18 mouse cellular contexts compared by ENCODE assay signal in the genomic region with DNA sequence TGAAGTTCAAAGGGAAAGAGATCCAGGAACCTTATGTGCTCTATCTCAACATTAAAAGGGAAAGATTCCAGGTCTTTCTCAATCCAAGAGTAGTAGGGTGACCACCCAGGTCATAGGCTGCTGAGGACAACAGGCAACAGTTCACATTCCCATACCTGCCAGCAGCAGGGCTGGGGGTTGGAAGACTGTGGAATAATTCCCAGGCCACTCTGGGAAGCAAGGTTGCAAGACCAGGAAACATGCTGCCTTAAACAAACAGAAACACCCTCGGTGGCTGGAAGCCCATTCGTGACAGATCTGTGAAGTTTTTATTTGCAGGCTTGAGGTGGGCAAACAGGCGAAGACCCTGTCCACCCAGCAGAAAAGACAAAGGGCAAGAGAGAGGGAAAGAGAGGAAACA.
DNase-seq lines count a peak whose midpoint lies in the region; ATAC-seq and TF ChIP-seq lines count a peak whose summit lies in the region.
"Had no signal": no experiment of that assay in that cellular context is flagged by ENCODE, and none has a peak within 500 bp of the region (broad histone marks: within the 10 kb centered on the region; RNA-seq: fewer than 3 reads in every experiment).

No protein-coding gene starts in this region.

- no peak for ATAC-seq in kidney, embryonic 14.5 days (ENCODE audit: low FRiP score, low TSS enrichment)
- no peak for ATAC-seq in forebrain, embryonic 13.5 days
- ATAC-seq: forebrain, embryonic 16.5 days; hindbrain, embryonic 16.5 days; midbrain, embryonic 13.5 days had no signal

- H3K4me1 ChIP-seq in kidney, embryonic 14.5 days (ENCODE audit: control insufficient read depth, insufficient read depth, low read length) = peaks cover 3% of the 10 kb centered on the region; the same call in 1 of the 2 replicates
- H3K4me1 ChIP-seq in lung, adult 2 months (ENCODE audit: control insufficient read depth, insufficient read depth, low read length) = peaks cover 2% of the 10 kb centered on the region; the same call in 1 of the 2 replicates
- peaks cover 29% of the 10 kb centered on the region; the same call in 1 of the 2 replicates for H3K4me1 ChIP-seq in forebrain, embryonic 13.5 days
- H3K4me1 ChIP-seq: liver, embryonic 15.5 days had no signal

- no peak for TF ChIP-seq POLR2A in lung, adult 2 months (IDR thresholded peaks at IDR 0.05; ENCODE audit: borderline replicate concordance, extremely low read depth, low read depth, low read length)

- 28% methylated on average over 3 of the region's 3 CpGs for whole genome bisulfite sequencing in kidney, embryonic 14.5 days
- 20% methylated on average over 3 of the region's 3 CpGs for WGBS in lung, adult 2 months
- 84% methylated on average over 3 of the region's 3 CpGs for WGBS in forebrain, embryonic 13.5 days

- H3K4me2 ChIP-seq in kidney, embryonic 14.5 days (replicated peaks; ENCODE audit: low read depth, low read length) = no peak overlapping the region
- no peak overlapping the region for H3K4me2 ChIP-seq in forebrain, embryonic 13.5 days
- H3K4me2 ChIP-seq: liver, embryonic 15.5 days; midbrain, embryonic 13.5 days had no signal

- H3K27ac ChIP-seq in kidney, embryonic 14.5 days (ENCODE audit: low read depth, low read length) = no peak overlapping the region
- no peak overlapping the region for H3K27ac ChIP-seq in forebrain, embryonic 13.5 days
- H3K27ac ChIP-seq: embryonic facial prominence, embryonic 10.5 days; kidney, postnatal 0 days; liver, embryonic 15.5 days; midbrain, embryonic 13.5 days had no signal

- no peaks in the 10 kb centered on the region for H3K36me3 ChIP-seq in kidney, embryonic 14.5 days (ENCODE audit: control insufficient read depth, insufficient read depth, low read length)
- H3K36me3 ChIP-seq in forebrain, embryonic 13.5 days (ENCODE audit: poor library complexity, severe bottlenecking) = no peaks in the 10 kb centered on the region
- H3K36me3 ChIP-seq: embryonic facial prominence, embryonic 10.5 days; liver, embryonic 15.5 days; midbrain, embryonic 13.5 days had no signal

- no peak overlapping the region for H3K4me3 ChIP-seq in kidney, embryonic 14.5 days (ENCODE audit: low read length)
- H3K4me3 ChIP-seq in lung, adult 2 months (replicated peaks; ENCODE audit: extremely low read depth, low read depth, low read length) = no peak overlapping the region
- H3K4me3 ChIP-seq in forebrain, embryonic 13.5 days = no peak overlapping the region
- H3K4me3 ChIP-seq: embryonic facial prominence, embryonic 10.5 days; liver, embryonic 15.5 days; midbrain, embryonic 13.5 days had no signal

- no peak for TF ChIP-seq CTCF in lung, adult 2 months (IDR thresholded peaks at IDR 0.05; ENCODE audit: insufficient read depth, low read length)

- H3K27me3 ChIP-seq in kidney, embryonic 14.5 days (ENCODE audit: control insufficient read depth, insufficient read depth, low read length) = no peaks in the 10 kb centered on the region
- no peaks in the 10 kb centered on the region for H3K27me3 ChIP-seq in forebrain, embryonic 13.5 days
- H3K27me3 ChIP-seq: liver, embryonic 15.5 days; midbrain, embryonic 13.5 days had no signal

- H3K9me3 ChIP-seq in kidney, embryonic 14.5 days (ENCODE audit: control insufficient read depth, low read length) = no peaks in the 10 kb centered on the region
- H3K9me3 ChIP-seq in forebrain, embryonic 13.5 days (replicated peaks) = no peaks in the 10 kb centered on the region
- H3K9me3 ChIP-seq: embryonic facial prominence, embryonic 10.5 days; liver, embryonic 15.5 days; midbrain, embryonic 13.5 days had no signal

- no peak overlapping the region for H3K9ac ChIP-seq in kidney, embryonic 14.5 days (ENCODE audit: low read depth, low read length)
- H3K9ac ChIP-seq in forebrain, embryonic 13.5 days = no peak overlapping the region
- H3K9ac ChIP-seq: liver, embryonic 15.5 days; midbrain, embryonic 13.5 days had no signal

- peak; percentile 13 for DNase-seq in adrenal gland, postnatal 14 days
- DNase-seq in adrenal gland, adult (ENCODE audit: inconsistent age in 2 of 2, low spot score in 1 of 2) = no peak
- peak; percentile 17 for DNase-seq in kidney, postnatal 14 days
- DNase-seq in lung, adult 2 months = peak; percentile 23
- DNase-seq in lung, postnatal 36 days = peak; percentile 44
- no peak for DNase-seq in embryo, embryonic 11 days
- DNase-seq: cerebellum, adult 11 months; cerebellum, adult 9-11 months; gastrocnemius, postnatal 25 days; kidney, adult 18-20 months had no signal

Comparison
In these comparisons a context has a peak if more than half of its experiments do, and no peak if none do; other contexts are left out.
1. DNase-seq: peak in adrenal gland, postnatal 14 days (single experiment), kidney, postnatal 14 days (single experiment), lung, adult 2 months (single experiment) and lung, postnatal 36 days (single experiment); none in adrenal gland, adult (0 of 2) and embryo, embryonic 11 days (single experiment).